ENCODE assay signal across 8 mouse cellular contexts in genomic region chr9:82973321-82973892, GRCm38 (mm10). TPM values are rescaled to one million over a fixed set of nuclear protein-coding genes. Genes with fewer than 3 reads are reported as not detected.
A peak's percentile ranks its signal among the peaks of the same experiment; 100 is the strongest.
DNase-seq lines count a peak whose midpoint lies in the region; ATAC-seq and TF ChIP-seq lines count a peak whose summit lies in the region.

No protein-coding gene starts in this region.

- H3K4me3 ChIP-seq in liver, embryonic 12.5 days, result peak overlapping the region; percentile 89
- peak overlapping the region; percentile 91 for H3K4me3 ChIP-seq in stomach, postnatal 0 days (ENCODE audit: low read depth, low read length)

- peak; percentile 32 for DNase-seq in retina, embryonic 14.5 days (ENCODE audit: low spot score)
- no peak for DNase-seq in retina, postnatal 1 day
- peak; percentile 32 for DNase-seq in c-Kit-positive CD71-positive TER-119-negative erythroid progenitor cells, embryonic 14.5 days (ENCODE audit: low read depth)
- peak; percentile 38 to 50 for DNase-seq in heart, postnatal 10 days
- DNase-seq in stomach, postnatal 0 days (ENCODE audit: low spot score), result no peak
- no peak for DNase-seq in left cerebral cortex, postnatal 10 days (ENCODE audit: extremely low spot score in 1 of 2, low spot score in 2 of 2)

- TF ChIP-seq EP300 in stomach, postnatal 0 days (optimal IDR thresholded peaks at IDR 0.05), result no peak

- ATAC-seq in liver, embryonic 12.5 days, result no peak
- ATAC-seq in stomach, postnatal 0 days (ENCODE audit: low FRiP score, low TSS enrichment), result no peak
- no peak for ATAC-seq in megakaryocyte progenitor cell, adult 5-6 weeks (replicated peaks; ENCODE audit: poor library complexity)

- H3K4me2 ChIP-seq in liver, embryonic 12.5 days, result peak overlapping the region; percentile 78
- H3K4me2 ChIP-seq in stomach, postnatal 0 days (replicated peaks; ENCODE audit: low read depth), result peak overlapping the region; percentile 60

- peaks cover 12% of the 10 kb centered on the region for H3K36me3 ChIP-seq in liver, embryonic 12.5 days
- H3K36me3 ChIP-seq in stomach, postnatal 0 days (ENCODE audit: control insufficient read depth, insufficient read depth, low read length), result no peaks in the 10 kb centered on the region; the same call in 1 of the 2 replicates

- no peaks in the 10 kb centered on the region for H3K27me3 ChIP-seq in liver, embryonic 12.5 days (replicated peaks)
- no peaks in the 10 kb centered on the region for H3K27me3 ChIP-seq in stomach, postnatal 0 days (ENCODE audit: control insufficient read depth, insufficient read depth, low read length)

- no peak for TF ChIP-seq CTCF in stomach, postnatal 0 days (IDR thresholded peaks at IDR 0.05; ENCODE audit: low read depth)

- peak overlapping the region; percentile 99; the same call in 1 of the 2 replicates for H3K27ac ChIP-seq in liver, embryonic 12.5 days
- peak overlapping the region; percentile 53 for H3K27ac ChIP-seq in stomach, postnatal 0 days (replicated peaks)

- intact Hi-C loops in heart, postnatal 10 days (cut with DNase I), result loop anchor here (10.0 kb wide), 2 partner anchors 291 to 381 kb away; no protein-coding TSS in a partner anchor
- intact Hi-C loops in left cerebral cortex, postnatal 10 days (cut with DNase I), result loop anchor here (10.0 kb wide), 2 partner anchors 141 to 401 kb away; no protein-coding TSS in a partner anchor

- H3K9me3 ChIP-seq in liver, embryonic 12.5 days (replicated peaks), result no peaks in the 10 kb centered on the region
- no peaks in the 10 kb centered on the region for H3K9me3 ChIP-seq in stomach, postnatal 0 days (ENCODE audit: control insufficient read depth, low read length)

- H3K9ac ChIP-seq in liver, embryonic 12.5 days, result peak overlapping the region; percentile 96
- H3K9ac ChIP-seq in stomach, postnatal 0 days (ENCODE audit: low read length), result peak overlapping the region; percentile 92

- WGBS in liver, embryonic 12.5 days (ENCODE audit: insufficient replicate concordance), result 39% methylated on average over 8 of the region's 8 CpGs
- WGBS in stomach, postnatal 0 days, result 11% methylated on average over 8 of the region's 8 CpGs

- H3K4me1 ChIP-seq in liver, embryonic 12.5 days, result peaks cover 23% of the 10 kb centered on the region
- H3K4me1 ChIP-seq in stomach, postnatal 0 days (replicated peaks; ENCODE audit: control insufficient read depth, insufficient read depth), result no peaks in the 10 kb centered on the region

RNA-seq across cellular contexts. Expression of gene Phip, which starts 1.9 kb away (rescaled TPM):
- 10 to 100 TPM; 35.2 to 41.7 TPM for total RNA-seq in heart, postnatal 10 days (2021)
- 34.7 and 34.9 TPM in 2 replicates for polyA plus RNA-seq in liver, embryonic 12.5 days (2016; fragmentation: Nextera tagmentation; extraction: Ambion mirVana)
- 22.1 and 24.1 TPM in 2 replicates for polyA plus RNA-seq in stomach, postnatal 0 days (2015; fragmentation: Nextera tagmentation; extraction: Ambion mirVana)
- total RNA-seq in megakaryocyte progenitor cell, adult 5-6 weeks (2015), result 100 and 117 TPM in 2 replicates
- total RNA-seq in megakaryocyte progenitor cell, adult 5-6 weeks (2017), result 88.0 and 140 TPM in 2 replicates
- total RNA-seq in left cerebral cortex, postnatal 10 days (2021), result 10 to 100 TPM; 55.8 to 59.5 TPM

Comparison
In these comparisons a context has a peak if more than half of its experiments do, and no peak if none do; other contexts are left out.
1. DNase-seq: peak in retina, embryonic 14.5 days (single experiment), c-Kit-positive CD71-positive TER-119-negative erythroid progenitor cells, embryonic 14.5 days (single experiment) and heart, postnatal 10 days (2 of 2); none in retina, postnatal 1 day (single experiment), stomach, postnatal 0 days (single experiment) and left cerebral cortex, postnatal 10 days (0 of 2).